Mouse (Mus musculus): Measurements from ENCODE around the gene Rnf227. TPM values are rescaled to one million over a fixed set of nuclear protein-coding genes. Genes with fewer than 3 reads are reported as not detected.
"Not testable (repeated sequence)": the region's sequence is repeated elsewhere in the genome, so short reads cannot be mapped to it uniquely, and the experiment has no call there.

Gene Rnf227
- polyA plus RNA-seq, 1 experiment: 2.5 TPM

GRCm38 (mm10) chr11:69311266-69311665 is 29.0 kb upstream of the Rnf227 start:
- no peak overlapping the region for H3K4me3 ChIP-seq
- H3K36me3 ChIP-seq (ENCODE audit: control insufficient read depth, insufficient read depth): peaks cover 19% of the 10 kb centered on the region
- H3K79me2 ChIP-seq (ENCODE audit: control insufficient read depth, insufficient read depth): no peaks in the 10 kb centered on the region
- H3K4me2 ChIP-seq (ENCODE audit: low read depth): no peak overlapping the region
- H3K27me3 ChIP-seq (ENCODE audit: control insufficient read depth, insufficient read depth, insufficient read length): no peaks in the 10 kb centered on the region
- H3ac ChIP-seq (ENCODE audit: control insufficient read depth, insufficient read length): no peak overlapping the region
- TF ChIP-seq SRF (IDR thresholded peaks at IDR 0.05; ENCODE audit: control insufficient read depth, insufficient read length, low read depth): no peak
- TF ChIP-seq TCF3 (IDR thresholded peaks at IDR 0.05; ENCODE audit: insufficient read length, low read depth): no peak
- TF ChIP-seq TCF12 (IDR thresholded peaks at IDR 0.05; ENCODE audit: insufficient read depth, poor library complexity, severe bottlenecking): no peak
- TF ChIP-seq E2F4 (IDR thresholded peaks at IDR 0.05; ENCODE audit: insufficient read depth): no peak
- no peak for TF ChIP-seq MAX (IDR thresholded peaks at IDR 0.05; ENCODE audit: low read depth)
- TF ChIP-seq USF1 (IDR thresholded peaks at IDR 0.05; ENCODE audit: low read depth): no peak
- no peak for TF ChIP-seq REST (IDR thresholded peaks at IDR 0.05; ENCODE audit: insufficient read depth, insufficient read length)
- no peak for TF ChIP-seq POLR2A (IDR thresholded peaks at IDR 0.05; ENCODE audit: insufficient read length, low read depth)
- no peak for TF ChIP-seq MYOD1 (IDR thresholded peaks at IDR 0.05; ENCODE audit: control insufficient read depth in 1 of 3, insufficient read length in 2 of 3, low read depth in 2 of 3)
- TF ChIP-seq CEBPB (IDR thresholded peaks at IDR 0.05; ENCODE audit: insufficient read depth, poor library complexity, severe bottlenecking): no peak
- TF ChIP-seq POLR2AphosphoS2 (IDR thresholded peaks at IDR 0.05; ENCODE audit: insufficient read length, low read depth): no peak
- TF ChIP-seq MYOG (IDR thresholded peaks at IDR 0.05; ENCODE audit: control insufficient read depth in 1 of 3, insufficient read depth in 1 of 3, insufficient read length in 2 of 3, low read depth in 2 of 3): no peak

- Histone ChIP-seq H3K4me3 (no peak overlapping the region), H3K79me2 (ENCODE audit: control insufficient read depth, insufficient read depth) (no peaks in the 10 kb centered on the region), H3ac (ENCODE audit: control insufficient read depth, insufficient read length) (no peak overlapping the region), H3K4me2 (ENCODE audit: low read depth) (peak overlapping the region; percentile 69), H3K27me3 (ENCODE audit: control insufficient read depth, insufficient read depth, insufficient read length) (no peaks in the 10 kb centered on the region), H3K36me3 (ENCODE audit: control insufficient read depth, insufficient read depth) (peaks cover 13% of the 10 kb centered on the region)
- TF ChIP-seq TCF3 (IDR thresholded peaks at IDR 0.05; ENCODE audit: insufficient read length, low read depth): no peak
- peak; percentile 88 for TF ChIP-seq POLR2AphosphoS2 (IDR thresholded peaks at IDR 0.05; ENCODE audit: insufficient read length, low read depth)
- no peak for TF ChIP-seq MYOD1 (IDR thresholded peaks at IDR 0.05; ENCODE audit: control insufficient read depth in 1 of 3, insufficient read length in 2 of 3, low read depth in 2 of 3)
- peak; percentile 67 for TF ChIP-seq SRF (IDR thresholded peaks at IDR 0.05; ENCODE audit: control insufficient read depth, insufficient read length, low read depth)
- peak; percentile 88 for TF ChIP-seq POLR2A (IDR thresholded peaks at IDR 0.05; ENCODE audit: insufficient read length, low read depth)
- peak; percentile 1 for TF ChIP-seq REST (IDR thresholded peaks at IDR 0.05; ENCODE audit: insufficient read depth, insufficient read length)
- peak in 1 of 3 experiments; percentile 14 for TF ChIP-seq MYOG (IDR thresholded peaks at IDR 0.05; ENCODE audit: control insufficient read depth in 1 of 3, insufficient read depth in 1 of 3, insufficient read length in 2 of 3, low read depth in 2 of 3)
- TF ChIP-seq TCF12 (IDR thresholded peaks at IDR 0.05; ENCODE audit: insufficient read depth, poor library complexity, severe bottlenecking): no peak
- TF ChIP-seq USF1 (IDR thresholded peaks at IDR 0.05; ENCODE audit: low read depth): peak; percentile 26
Measured at GRCm38 (mm10) chr11:69316361-69316760, 23.9 kb upstream of the Rnf227 start.

GRCm38 (mm10) chr11:69318000-69318399 is 22.3 kb upstream of the Rnf227 start:
- H3K36me3 ChIP-seq (ENCODE audit: control insufficient read depth, insufficient read depth): peaks cover 11% of the 10 kb centered on the region
- H3K4me2 ChIP-seq (ENCODE audit: low read depth); H3K79me2 ChIP-seq (ENCODE audit: control insufficient read depth, insufficient read depth); H3K4me3 ChIP-seq; H3ac ChIP-seq (ENCODE audit: control insufficient read depth, insufficient read length); H3K27me3 ChIP-seq (ENCODE audit: control insufficient read depth, insufficient read depth, insufficient read length): not testable (repeated sequence)

GRCm38 (mm10) chr11:69321580-69321979 is 18.7 kb upstream of the Rnf227 start:
- Histone ChIP-seq H3K27me3 (ENCODE audit: control insufficient read depth, insufficient read depth, insufficient read length) (no peaks in the 10 kb centered on the region), H3K4me2 (ENCODE audit: low read depth) (peak overlapping the region; percentile 75), H3K79me2 (ENCODE audit: control insufficient read depth, insufficient read depth) (peaks cover 11% of the 10 kb centered on the region), H3ac (ENCODE audit: control insufficient read depth, insufficient read length) (no peak overlapping the region), H3K4me3 (no peak overlapping the region), H3K36me3 (ENCODE audit: control insufficient read depth, insufficient read depth) (peaks cover 11% of the 10 kb centered on the region)
- TF ChIP-seq TCF3 (IDR thresholded peaks at IDR 0.05; ENCODE audit: insufficient read length, low read depth): no peak
- TF ChIP-seq TCF12 (IDR thresholded peaks at IDR 0.05; ENCODE audit: insufficient read depth, poor library complexity, severe bottlenecking): no peak
- TF ChIP-seq POLR2AphosphoS2 (IDR thresholded peaks at IDR 0.05; ENCODE audit: insufficient read length, low read depth): no peak
- no peak for TF ChIP-seq POLR2A (IDR thresholded peaks at IDR 0.05; ENCODE audit: insufficient read length, low read depth)
- no peak for TF ChIP-seq REST (IDR thresholded peaks at IDR 0.05; ENCODE audit: insufficient read depth, insufficient read length)
- TF ChIP-seq MAX (IDR thresholded peaks at IDR 0.05; ENCODE audit: low read depth): no peak
- TF ChIP-seq MYOG (IDR thresholded peaks at IDR 0.05; ENCODE audit: control insufficient read depth in 1 of 3, insufficient read depth in 1 of 3, insufficient read length in 2 of 3, low read depth in 2 of 3): no peak
- no peak for TF ChIP-seq CEBPB (IDR thresholded peaks at IDR 0.05; ENCODE audit: insufficient read depth, poor library complexity, severe bottlenecking)
- no peak for TF ChIP-seq USF1 (IDR thresholded peaks at IDR 0.05; ENCODE audit: low read depth)
- TF ChIP-seq MYOD1 (IDR thresholded peaks at IDR 0.05; ENCODE audit: control insufficient read depth in 1 of 3, insufficient read length in 2 of 3, low read depth in 2 of 3): no peak
- no peak for TF ChIP-seq SRF (IDR thresholded peaks at IDR 0.05; ENCODE audit: control insufficient read depth, insufficient read length, low read depth)
- TF ChIP-seq E2F4 (IDR thresholded peaks at IDR 0.05; ENCODE audit: insufficient read depth): no peak

GRCm38 (mm10) chr11:69322010-69322409 is 18.3 kb upstream of the Rnf227 start:
- Histone ChIP-seq H3K36me3 (ENCODE audit: control insufficient read depth, insufficient read depth) (peaks cover 11% of the 10 kb centered on the region), H3K79me2 (ENCODE audit: control insufficient read depth, insufficient read depth) (peaks cover 11% of the 10 kb centered on the region), H3ac (ENCODE audit: control insufficient read depth, insufficient read length) (no peak overlapping the region), H3K4me3 (peak overlapping the region; percentile 56), H3K4me2 (ENCODE audit: low read depth) (peak overlapping the region; percentile 75), H3K27me3 (ENCODE audit: control insufficient read depth, insufficient read depth, insufficient read length) (no peaks in the 10 kb centered on the region)
- TF ChIP-seq MYOG (IDR thresholded peaks at IDR 0.05; ENCODE audit: control insufficient read depth in 1 of 3, insufficient read depth in 1 of 3, insufficient read length in 2 of 3, low read depth in 2 of 3) (peak; percentile 42 to 98 (median 90)), MYOD1 (IDR thresholded peaks at IDR 0.05; ENCODE audit: control insufficient read depth in 1 of 3, insufficient read length in 2 of 3, low read depth in 2 of 3) (peak in 2 of 3 experiments; percentile 95 to 97), E2F4 (IDR thresholded peaks at IDR 0.05; ENCODE audit: insufficient read depth) (no peak), TCF3 (IDR thresholded peaks at IDR 0.05; ENCODE audit: insufficient read length, low read depth) (peak; percentile 84)

Measured in myocyte (in vitro differentiated cells).